10 mouse cellular contexts compared by ENCODE assay signal in the genomic region with DNA sequence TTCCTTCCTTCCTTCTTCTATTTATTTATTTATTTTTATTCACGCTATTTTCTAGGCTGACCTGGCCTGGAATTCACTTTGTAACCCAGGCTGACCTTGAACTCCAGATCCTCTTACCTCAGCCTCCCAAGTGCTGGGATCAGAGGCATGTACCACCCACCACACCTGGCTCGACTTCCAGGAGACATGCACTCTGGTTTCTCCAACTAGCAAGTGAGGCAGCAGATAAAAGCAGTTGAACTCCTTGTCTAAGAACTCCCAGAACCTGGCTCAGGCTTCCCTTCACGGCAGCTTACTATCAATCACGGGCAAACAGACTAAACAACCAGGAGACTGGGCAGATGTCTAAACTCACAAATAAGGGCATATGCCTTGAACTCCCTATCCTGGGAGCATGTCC. TPM values are rescaled to one million over a fixed set of nuclear protein-coding genes. Genes with fewer than 3 reads are reported as not detected.
DNase-seq lines count a peak whose midpoint lies in the region; ATAC-seq and TF ChIP-seq lines count a peak whose summit lies in the region.
"Had no signal": no experiment of that assay in that cellular context is flagged by ENCODE, and none has a peak within 500 bp of the region (broad histone marks: within the 10 kb centered on the region; RNA-seq: fewer than 3 reads in every experiment).

No protein-coding gene starts in this region.

- peaks cover 8% of the 10 kb centered on the region; the same call in 1 of the 2 replicates for H3K79me2 ChIP-seq in MEL (ENCODE audit: control insufficient read depth, insufficient read depth, low read length, poor library complexity)

- no peak for ATAC-seq in kidney, postnatal 0 days (replicated peaks; ENCODE audit: low FRiP score, low read depth)
- ATAC-seq in forebrain, embryonic 11.5 days (replicated peaks; ENCODE audit: low FRiP score) = no peak
- no peak for ATAC-seq in limb, embryonic 14.5 days (ENCODE audit: low FRiP score, low read depth)

- TF ChIP-seq EP300 in MEL (IDR thresholded peaks at IDR 0.05; ENCODE audit: low read depth in 1 of 2, low read length in 2 of 2) = no peak

- DNase-seq in kidney, postnatal 0 days (ENCODE audit: low spot score) = no peak
- DNase-seq in kidney, adult 2 months = no peak
- DNase-seq in MEL (ENCODE audit: low read depth, low spot score) = no peak
- DNase-seq in forebrain, embryonic 11.5 days (ENCODE audit: low spot score) = no peak
- no peak for DNase-seq in limb, embryonic 14.5 days (ENCODE audit: low spot score)
- no peak for DNase-seq in gastrocnemius, adult 18-20 months (ENCODE audit: low spot score)
- DNase-seq in spleen, postnatal 36 days (ENCODE audit: low spot score in 2 of 2) = no peak

- TF ChIP-seq RAD21 in MEL (IDR thresholded peaks at IDR 0.05; ENCODE audit: low read depth, low read length) = no peak

- 56% methylated on average over 4 of the region's 4 CpGs for WGBS in kidney, postnatal 0 days
- 55% methylated on average over 4 of the region's 4 CpGs for WGBS in kidney, adult 2 months
- WGBS in forebrain, embryonic 11.5 days = 84% methylated on average over 4 of the region's 4 CpGs
- 72% methylated on average over 4 of the region's 4 CpGs for WGBS in limb, embryonic 14.5 days

- H3K9ac ChIP-seq in kidney, postnatal 0 days (ENCODE audit: low read depth, low read length) = no peak overlapping the region
- H3K9ac ChIP-seq in MEL (ENCODE audit: control insufficient read depth, low read depth, low read length, poor library complexity, severe bottlenecking) = 0 out of 2 replicates have a peak overlapping the region, but pooled peaks have one; percentile 35
- H3K9ac ChIP-seq in forebrain, embryonic 11.5 days (ENCODE audit: low read length) = no peak overlapping the region
- H3K9ac ChIP-seq in limb, embryonic 14.5 days (ENCODE audit: low read depth, low read length, severe bottlenecking) = no peak overlapping the region
- H3K9ac ChIP-seq: embryonic facial prominence, embryonic 12.5 days; midbrain, embryonic 12.5 days had no signal

- 0 out of 2 replicates have a peak overlapping the region, but pooled peaks have one; percentile 42 for H3K27ac ChIP-seq in kidney, postnatal 0 days
- H3K27ac ChIP-seq in kidney, adult 2 months (ENCODE audit: insufficient read depth, low read depth, low read length) = no peak overlapping the region
- 0 out of 2 replicates have a peak overlapping the region, but pooled peaks have one; percentile 3 for H3K27ac ChIP-seq in MEL (ENCODE audit: control insufficient read depth, low read depth, low read length)
- H3K27ac ChIP-seq in forebrain, embryonic 11.5 days (ENCODE audit: low read depth, low read length) = 0 out of 2 replicates have a peak overlapping the region, but pooled peaks have one; percentile 3
- H3K27ac ChIP-seq in limb, embryonic 14.5 days (replicated peaks; ENCODE audit: low read depth, low read length) = 0 out of 2 replicates have a peak overlapping the region, but pooled peaks have one; percentile 39

- TF ChIP-seq POLR2A in kidney, adult 2 months (IDR thresholded peaks at IDR 0.05; ENCODE audit: low read depth, low read length) = no peak
- no peak for TF ChIP-seq POLR2A in MEL (IDR thresholded peaks at IDR 0.05; ENCODE audit: control insufficient read depth in 1 of 2, insufficient read depth in 1 of 2, low read depth in 1 of 2, low read length in 2 of 2, poor library complexity in 1 of 2)
- no peak for TF ChIP-seq POLR2A in limb, embryonic 14.5 days (IDR thresholded peaks at IDR 0.05; ENCODE audit: borderline replicate concordance, extremely low read depth, insufficient read depth, insufficient read length)

- no peak overlapping the region for H3K4me2 ChIP-seq in kidney, postnatal 0 days (ENCODE audit: low read length)
- no peak overlapping the region for H3K4me2 ChIP-seq in forebrain, embryonic 11.5 days (ENCODE audit: low read depth, low read length, severe bottlenecking)
- H3K4me2 ChIP-seq in limb, embryonic 14.5 days (replicated peaks; ENCODE audit: low read depth, low read length, severe bottlenecking) = no peak overlapping the region
- H3K4me2 ChIP-seq: embryonic facial prominence, embryonic 12.5 days; midbrain, embryonic 12.5 days had no signal

- peaks cover 60% of the 10 kb centered on the region for H3K4me1 ChIP-seq in kidney, postnatal 0 days (replicated peaks; ENCODE audit: insufficient read depth, low read length)
- peaks cover 48% of the 10 kb centered on the region for H3K4me1 ChIP-seq in kidney, adult 2 months (ENCODE audit: control insufficient read depth, insufficient read depth, low read length)
- H3K4me1 ChIP-seq in MEL (ENCODE audit: control insufficient read depth in 1 of 2, insufficient read depth in 2 of 2, low read length in 2 of 2) = peaks cover 6 to 28% of the 10 kb centered on the region in 2 experiments; a peak in 3 of 4 replicates
- peaks cover 25% of the 10 kb centered on the region for H3K4me1 ChIP-seq in forebrain, embryonic 11.5 days (replicated peaks; ENCODE audit: control insufficient read depth, insufficient read depth, low read length)
- peaks cover 48% of the 10 kb centered on the region for H3K4me1 ChIP-seq in limb, embryonic 14.5 days (ENCODE audit: control insufficient read depth, insufficient read depth, low read length)

- no peak overlapping the region for H3K4me3 ChIP-seq in kidney, postnatal 0 days (replicated peaks; ENCODE audit: low read depth, low read length)
- H3K4me3 ChIP-seq in kidney, adult 2 months (ENCODE audit: insufficient read depth, low read depth, low read length) = no peak overlapping the region
- H3K4me3 ChIP-seq in MEL (ENCODE audit: control insufficient read depth in 1 of 2, insufficient read depth in 1 of 2, low read depth in 2 of 2, low read length in 2 of 2) = no peak overlapping the region
- no peak overlapping the region for H3K4me3 ChIP-seq in forebrain, embryonic 11.5 days (ENCODE audit: low read depth, low read length)
- H3K4me3 ChIP-seq in limb, embryonic 14.5 days (replicated peaks; ENCODE audit: low read length) = no peak overlapping the region
- H3K4me3 ChIP-seq: embryonic facial prominence, embryonic 12.5 days; midbrain, embryonic 12.5 days had no signal

- H3K36me3 ChIP-seq in kidney, postnatal 0 days (ENCODE audit: insufficient read depth, low read length) = no peaks in the 10 kb centered on the region
- H3K36me3 ChIP-seq in kidney, adult 2 months (ENCODE audit: control insufficient read depth, insufficient read depth, low read length) = no peaks in the 10 kb centered on the region
- peaks cover 0 to 8% of the 10 kb centered on the region in 2 experiments; a peak in 2 of 4 replicates for H3K36me3 ChIP-seq in MEL (ENCODE audit: control insufficient read depth in 1 of 2, insufficient read depth in 2 of 2, low read length in 2 of 2)
- no peaks in the 10 kb centered on the region for H3K36me3 ChIP-seq in forebrain, embryonic 11.5 days (ENCODE audit: control insufficient read depth, insufficient read depth, low read length)
- H3K36me3 ChIP-seq in limb, embryonic 14.5 days (ENCODE audit: control insufficient read depth, insufficient read depth, low read length) = no peaks in the 10 kb centered on the region
- H3K36me3 ChIP-seq: embryonic facial prominence, embryonic 12.5 days; midbrain, embryonic 12.5 days had no signal

- no peaks in the 10 kb centered on the region for H3K27me3 ChIP-seq in kidney, postnatal 0 days (ENCODE audit: insufficient read depth, low read length)
- no peaks in the 10 kb centered on the region for H3K27me3 ChIP-seq in kidney, adult 2 months (replicated peaks; ENCODE audit: control insufficient read depth, insufficient read depth, low read length)
- H3K27me3 ChIP-seq in MEL (ENCODE audit: control insufficient read depth in 1 of 2, insufficient read depth in 2 of 2, low read length in 2 of 2) = no peaks in the 10 kb centered on the region
- no peaks in the 10 kb centered on the region for H3K27me3 ChIP-seq in forebrain, embryonic 11.5 days (ENCODE audit: control insufficient read depth, insufficient read depth, low read length)
- no peaks in the 10 kb centered on the region for H3K27me3 ChIP-seq in limb, embryonic 14.5 days (ENCODE audit: control insufficient read depth, insufficient read depth, low read length)
- H3K27me3 ChIP-seq: CH12.LX; embryonic facial prominence, embryonic 12.5 days; midbrain, embryonic 12.5 days had no signal

- no peaks in the 10 kb centered on the region for H3K9me3 ChIP-seq in kidney, postnatal 0 days (replicated peaks; ENCODE audit: low read length)
- no peaks in the 10 kb centered on the region for H3K9me3 ChIP-seq in MEL (replicated peaks; ENCODE audit: insufficient read depth, low read length)
- H3K9me3 ChIP-seq in forebrain, embryonic 11.5 days (ENCODE audit: control insufficient read depth, low read length) = no peaks in the 10 kb centered on the region
- no peaks in the 10 kb centered on the region for H3K9me3 ChIP-seq in limb, embryonic 14.5 days (ENCODE audit: control insufficient read depth, low read length)
- H3K9me3 ChIP-seq: embryonic facial prominence, embryonic 12.5 days; midbrain, embryonic 12.5 days had no signal

- no peak for TF ChIP-seq CTCF in kidney, postnatal 0 days (IDR thresholded peaks at IDR 0.05; ENCODE audit: low read depth)
- no peak for TF ChIP-seq CTCF in kidney, adult 2 months (conservative IDR thresholded peaks at IDR 0.05; ENCODE audit: insufficient read depth, insufficient read length, low read depth, low read length)
- no peak for TF ChIP-seq CTCF in MEL (IDR thresholded peaks at IDR 0.05 in 2 of 3, conservative IDR thresholded peaks at IDR 0.05 in 1 of 3; ENCODE audit: control insufficient read depth in 1 of 3, insufficient read depth in 1 of 3, low read depth in 2 of 3, low read length in 3 of 3, poor library complexity in 1 of 3, severe bottlenecking in 1 of 3)

TF ChIP-seq in MEL, 35 proteins besides CTCF, POLR2A, EP300 and RAD21:
- TF ChIP-seq MAFK (IDR thresholded peaks at IDR 0.05; ENCODE audit: borderline replicate concordance, low read depth, low read length) = no peak
- no peak for TF ChIP-seq CHD1 (IDR thresholded peaks at IDR 0.05; ENCODE audit: low read depth, low read length)
- no peak for TF ChIP-seq MAZ (IDR thresholded peaks at IDR 0.05; ENCODE audit: low read depth, low read length)
- no peak for TF ChIP-seq MEF2A (IDR thresholded peaks at IDR 0.05; ENCODE audit: extremely low read depth, insufficient replicate concordance, low read depth, low read length, poor library complexity, severe bottlenecking)

RNA-seq across cellular contexts. Expression of gene Ptma, which starts 25.8 kb away (rescaled TPM):
- 2,429 and 2,697 TPM in 2 replicates for polyA plus RNA-seq in kidney, postnatal 0 days (2015; fragmentation: Nextera tagmentation; extraction: Ambion mirVana)
- 622 and 651 TPM in 2 replicates for polyA plus RNA-seq in kidney, adult 2 months (2012; rRNA removed)
- 3,309 and 3,407 TPM in 2 replicates for total RNA-seq in MEL (2012; rRNA removed)
- 1,000 to 10,000 TPM; 2,419 to 4,891 TPM for polyA plus RNA-seq in MEL (2012; ENCODE audit: insufficient read depth in 1 of 2, insufficient read length in 2 of 2, low read depth in 1 of 2, low replicate concordance in 2 of 2, missing spikeins in 1 of 2)
- polyA plus RNA-seq in forebrain, embryonic 11.5 days (2014; fragmentation: Nextera tagmentation; extraction: Ambion mirVana) = 3,230 and 3,412 TPM in 2 replicates
- polyA plus RNA-seq in limb, embryonic 14.5 days (2012; rRNA removed) = 1,648 and 3,055 TPM in 2 replicates
- polyA plus RNA-seq in limb, embryonic 14.5 days (2014; fragmentation: Nextera tagmentation; extraction: Ambion mirVana) = 2,429 and 2,674 TPM in 2 replicates
- 10 to 100 TPM; 64.2 to 99.0 TPM for total RNA-seq in gastrocnemius, adult 18-20 months (2021)
